Mouse (Mus musculus): ENCODE measurements around the gene Cox17.

Gene Cox17

GRCm38 (mm10) chr16:38392126-38392894 is 45.5 kb downstream of the Cox17 start:
- in situ Hi-C loops (cut with MboI, MseI): no loop called here

- in situ Hi-C loops (cut with MboI, MseI): no loop called here
These were observed 47.4 kb downstream of the Cox17 start for GRCm38 (mm10) chr16:38394191-38394618.

GRCm38 (mm10) chr16:38395060-38395730 is 48.4 kb downstream of the Cox17 start:
- in situ Hi-C loops (cut with MboI, MseI): no loop called here

- in situ Hi-C loops (cut with MboI, MseI): no loop called here
These were observed 49.4 kb downstream of the Cox17 start for GRCm38 (mm10) chr16:38396155-38396554.

GRCm38 (mm10) chr16:38398266-38398665 is 51.5 kb downstream of the Cox17 start:
- in situ Hi-C loops (cut with MboI, MseI): no loop called here

- in situ Hi-C loops (cut with MboI, MseI): no loop called here
These were observed 52.3 kb downstream of the Cox17 start for GRCm38 (mm10) chr16:38399076-38399475.

GRCm38 (mm10) chr16:38399531-38400231 is 52.9 kb downstream of the Cox17 start:
- in situ Hi-C loops (cut with MboI, MseI): loop anchor here (5.0 kb wide), 1 partner anchor 47 kb away; no protein-coding TSS in a partner anchor

GRCm38 (mm10) chr16:38400311-38400960 is 53.6 kb downstream of the Cox17 start:
- in situ Hi-C loops (cut with MboI, MseI): loop anchor here (5.0 kb wide), 1 partner anchor 48 kb away; no protein-coding TSS in a partner anchor

GRCm38 (mm10) chr16:38401468-38401867 is 54.7 kb downstream of the Cox17 start:
- in situ Hi-C loops (cut with MboI, MseI): loop anchor here (5.0 kb wide), 1 partner anchor 49 kb away; no protein-coding TSS in a partner anchor

Data from regulatory T cell (primary cell).